Mouse (Mus musculus): ENCODE results near the gene Adnp. TPM values are rescaled to one million over a fixed set of nuclear protein-coding genes. Genes with fewer than 3 reads are reported as not detected.
A peak's percentile ranks its signal among the peaks of the same experiment; 100 is the strongest.

Gene Adnp
- polyA plus RNA-seq, 1 experiment, result 12.9 TPM

GRCm38 (mm10) chr2:168156361-168156760 is 50.6 kb downstream of the Adnp start:
- no peak for TF ChIP-seq CTCF (IDR thresholded peaks at IDR 0.05; ENCODE audit: extremely low read depth, insufficient read length, insufficient replicate concordance, low read depth, low read length)
- TF ChIP-seq POLR2A (IDR thresholded peaks at IDR 0.05; ENCODE audit: low read depth, low read length), result no peak
- Histone ChIP-seq H3K27ac (ENCODE audit: insufficient read depth, low read depth, low read length) (no peak overlapping the region), H3K4me1 (ENCODE audit: control insufficient read depth, insufficient read depth, insufficient read length, low read length) (peaks cover 14% of the 10 kb centered on the region), H3K4me3 (ENCODE audit: low read depth, low read length) (no peak overlapping the region), H3K36me3 (ENCODE audit: control insufficient read depth, insufficient read depth, low read length) (no peaks in the 10 kb centered on the region), H3K27me3 (ENCODE audit: control insufficient read depth, insufficient read depth, low read length) (no peaks in the 10 kb centered on the region)
- 88% methylated on average over 14 of the region's 14 CpGs for WGBS

- H3K27me3 ChIP-seq (ENCODE audit: control insufficient read depth, insufficient read depth, low read length), result no peaks in the 10 kb centered on the region
- TF ChIP-seq CTCF (IDR thresholded peaks at IDR 0.05; ENCODE audit: extremely low read depth, insufficient read length, insufficient replicate concordance, low read depth, low read length), result no peak
- TF ChIP-seq POLR2A (IDR thresholded peaks at IDR 0.05; ENCODE audit: low read depth, low read length), result no peak
- peaks cover 14% of the 10 kb centered on the region for H3K4me1 ChIP-seq (ENCODE audit: control insufficient read depth, insufficient read depth, insufficient read length, low read length)
- H3K36me3 ChIP-seq (ENCODE audit: control insufficient read depth, insufficient read depth, low read length), result no peaks in the 10 kb centered on the region
- no peak overlapping the region for H3K4me3 ChIP-seq (ENCODE audit: low read depth, low read length)
- 95% methylated on average over 7 of the region's 7 CpGs for WGBS
- H3K27ac ChIP-seq (ENCODE audit: insufficient read depth, low read depth, low read length), result no peak overlapping the region
These were observed 51.2 kb downstream of the Adnp start for GRCm38 (mm10) chr2:168155666-168156065.

- no peaks in the 10 kb centered on the region for H3K36me3 ChIP-seq (ENCODE audit: control insufficient read depth, insufficient read depth, low read length)
- no peak overlapping the region for H3K4me3 ChIP-seq (ENCODE audit: low read depth, low read length)
- TF ChIP-seq POLR2A (IDR thresholded peaks at IDR 0.05; ENCODE audit: low read depth, low read length) (no peak), CTCF (IDR thresholded peaks at IDR 0.05; ENCODE audit: extremely low read depth, insufficient read length, insufficient replicate concordance, low read depth, low read length) (peak; percentile 64)
- 23% methylated on average over 14 of the region's 14 CpGs for WGBS
- no peaks in the 10 kb centered on the region for H3K27me3 ChIP-seq (ENCODE audit: control insufficient read depth, insufficient read depth, low read length)
- H3K27ac ChIP-seq (ENCODE audit: insufficient read depth, low read depth, low read length), result no peak overlapping the region
- peaks cover 8% of the 10 kb centered on the region for H3K4me1 ChIP-seq (ENCODE audit: control insufficient read depth, insufficient read depth, insufficient read length, low read length)
These were observed 52.6 kb downstream of the Adnp start for GRCm38 (mm10) chr2:168154090-168154881.

DNA sequence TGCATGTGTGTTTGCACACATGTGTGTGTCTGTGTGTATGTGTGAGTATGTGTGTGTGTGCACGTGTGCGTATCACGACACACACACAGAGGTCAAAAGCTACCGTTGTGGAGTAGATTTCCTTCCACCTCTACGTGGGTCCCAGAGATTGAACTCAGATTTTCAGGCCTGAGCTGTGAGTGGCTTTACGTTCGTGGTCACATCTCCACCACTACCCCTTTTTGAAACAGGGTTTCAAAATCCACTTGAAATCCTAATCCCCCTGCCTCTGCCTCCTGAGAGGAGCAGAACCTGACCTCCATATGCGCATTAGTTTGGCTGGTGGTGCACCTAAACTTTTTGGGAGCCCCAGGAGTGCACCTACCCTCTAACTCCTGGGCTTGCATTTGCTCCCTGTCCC is 57.7 kb downstream of the Adnp start:
- H3K27ac ChIP-seq (ENCODE audit: insufficient read depth, low read depth, low read length), result no peak overlapping the region
- H3K4me3 ChIP-seq (ENCODE audit: low read depth, low read length), result no peak overlapping the region
- H3K27me3 ChIP-seq (ENCODE audit: control insufficient read depth, insufficient read depth, low read length), result no peaks in the 10 kb centered on the region
- TF ChIP-seq CTCF (IDR thresholded peaks at IDR 0.05; ENCODE audit: extremely low read depth, insufficient read length, insufficient replicate concordance, low read depth, low read length), result no peak
- TF ChIP-seq POLR2A (IDR thresholded peaks at IDR 0.05; ENCODE audit: low read depth, low read length), result no peak
- no peaks in the 10 kb centered on the region for H3K36me3 ChIP-seq (ENCODE audit: control insufficient read depth, insufficient read depth, low read length)
- peaks cover 13% of the 10 kb centered on the region for H3K4me1 ChIP-seq (ENCODE audit: control insufficient read depth, insufficient read depth, insufficient read length, low read length)
- 87% methylated on average over 8 of the region's 8 CpGs for WGBS

DNA sequence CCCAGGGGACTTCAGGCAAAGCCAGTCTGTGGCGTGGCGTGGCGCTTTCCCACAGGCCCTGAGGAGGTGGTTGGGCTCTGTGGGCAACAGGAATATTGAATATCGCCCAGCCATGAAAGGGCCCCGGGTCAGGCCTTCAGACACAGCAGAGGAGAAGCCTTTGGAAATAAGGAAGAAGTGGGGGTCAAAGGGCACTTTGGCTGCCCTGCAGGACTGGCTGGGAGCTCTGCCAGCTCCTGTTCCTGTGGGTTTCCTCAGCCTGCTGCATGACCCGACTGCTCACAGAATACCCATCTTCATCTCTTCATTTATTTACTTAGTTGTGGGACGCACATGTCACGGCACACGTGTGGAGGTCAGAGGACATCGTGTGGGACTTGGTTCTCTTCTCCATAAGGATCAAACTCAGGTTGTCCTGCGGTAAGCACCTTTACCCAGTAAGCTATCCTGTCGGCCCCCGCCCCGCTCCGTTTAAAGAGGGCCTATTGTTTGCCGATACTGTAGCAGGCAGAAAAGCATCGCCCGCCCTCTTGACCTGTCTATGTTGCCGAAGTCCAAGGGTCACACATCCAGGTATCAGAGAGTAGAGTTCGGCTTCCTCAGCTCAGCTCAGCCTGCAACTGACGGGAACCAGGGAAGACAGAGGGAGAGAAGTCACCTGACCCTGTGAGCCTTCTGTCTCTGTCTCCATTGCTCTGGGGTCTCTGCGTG is 59.0 kb downstream of the Adnp start:
- H3K27ac ChIP-seq (ENCODE audit: insufficient read depth, low read depth, low read length), result peak overlapping the region; percentile 36; the same call in 1 of the 2 replicates
- peaks cover 13% of the 10 kb centered on the region for H3K4me1 ChIP-seq (ENCODE audit: control insufficient read depth, insufficient read depth, insufficient read length, low read length)
- H3K27me3 ChIP-seq (ENCODE audit: control insufficient read depth, insufficient read depth, low read length), result no peaks in the 10 kb centered on the region
- WGBS, result 28% methylated on average over 22 of the region's 22 CpGs
- no peak for TF ChIP-seq POLR2A (IDR thresholded peaks at IDR 0.05; ENCODE audit: low read depth, low read length)
- no peak for TF ChIP-seq CTCF (IDR thresholded peaks at IDR 0.05; ENCODE audit: extremely low read depth, insufficient read length, insufficient replicate concordance, low read depth, low read length)
- no peaks in the 10 kb centered on the region for H3K36me3 ChIP-seq (ENCODE audit: control insufficient read depth, insufficient read depth, low read length)
- H3K4me3 ChIP-seq (ENCODE audit: low read depth, low read length), result no peak overlapping the region

GRCm38 (mm10) chr2:168145437-168145836 is 61.5 kb downstream of the Adnp start:
- no peaks in the 10 kb centered on the region for H3K36me3 ChIP-seq (ENCODE audit: control insufficient read depth, insufficient read depth, low read length)
- H3K4me3 ChIP-seq (ENCODE audit: low read depth, low read length), result no peak overlapping the region
- TF ChIP-seq CTCF (IDR thresholded peaks at IDR 0.05; ENCODE audit: extremely low read depth, insufficient read length, insufficient replicate concordance, low read depth, low read length), result no peak
- no peak for TF ChIP-seq POLR2A (IDR thresholded peaks at IDR 0.05; ENCODE audit: low read depth, low read length)
- WGBS, result 87% methylated on average over 2 of the region's 2 CpGs
- H3K27ac ChIP-seq (ENCODE audit: insufficient read depth, low read depth, low read length), result no peak overlapping the region
- no peaks in the 10 kb centered on the region for H3K27me3 ChIP-seq (ENCODE audit: control insufficient read depth, insufficient read depth, low read length)
- peaks cover 13% of the 10 kb centered on the region for H3K4me1 ChIP-seq (ENCODE audit: control insufficient read depth, insufficient read depth, insufficient read length, low read length)

DNA sequence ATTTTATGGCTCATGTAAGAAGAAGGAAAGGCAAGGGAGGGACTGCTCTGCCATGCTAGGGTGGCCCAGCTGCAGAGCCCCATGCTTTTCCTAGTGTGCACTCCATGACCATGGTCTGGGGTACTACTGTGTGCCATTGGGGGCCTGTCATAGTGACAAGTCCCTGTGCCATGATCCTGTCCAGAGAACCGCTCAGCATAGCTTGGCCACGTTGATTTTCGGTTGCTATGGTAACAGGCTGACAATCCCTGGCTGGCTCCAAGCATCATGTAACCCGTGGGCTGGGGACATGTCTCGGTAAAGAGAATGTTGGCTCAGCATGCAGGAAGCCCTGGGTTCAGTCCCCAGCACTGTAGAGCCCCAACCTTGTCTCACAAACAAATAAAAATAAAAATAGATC is 63.1 kb downstream of the Adnp start:
- WGBS, result 49% methylated on average over 5 of the region's 5 CpGs
- H3K4me1 ChIP-seq (ENCODE audit: control insufficient read depth, insufficient read depth, insufficient read length, low read length), result peaks cover 13% of the 10 kb centered on the region
- TF ChIP-seq POLR2A (IDR thresholded peaks at IDR 0.05; ENCODE audit: low read depth, low read length) (no peak), CTCF (IDR thresholded peaks at IDR 0.05; ENCODE audit: extremely low read depth, insufficient read length, insufficient replicate concordance, low read depth, low read length) (no peak)
- no peak overlapping the region for H3K4me3 ChIP-seq (ENCODE audit: low read depth, low read length)
- no peaks in the 10 kb centered on the region for H3K27me3 ChIP-seq (ENCODE audit: control insufficient read depth, insufficient read depth, low read length)
- no peaks in the 10 kb centered on the region for H3K36me3 ChIP-seq (ENCODE audit: control insufficient read depth, insufficient read depth, low read length)
- H3K27ac ChIP-seq (ENCODE audit: insufficient read depth, low read depth, low read length), result no peak overlapping the region
